Mouse (Mus musculus): ENCODE results near the gene 1700029F12Rik.

1700029F12Rik gene

DNA sequence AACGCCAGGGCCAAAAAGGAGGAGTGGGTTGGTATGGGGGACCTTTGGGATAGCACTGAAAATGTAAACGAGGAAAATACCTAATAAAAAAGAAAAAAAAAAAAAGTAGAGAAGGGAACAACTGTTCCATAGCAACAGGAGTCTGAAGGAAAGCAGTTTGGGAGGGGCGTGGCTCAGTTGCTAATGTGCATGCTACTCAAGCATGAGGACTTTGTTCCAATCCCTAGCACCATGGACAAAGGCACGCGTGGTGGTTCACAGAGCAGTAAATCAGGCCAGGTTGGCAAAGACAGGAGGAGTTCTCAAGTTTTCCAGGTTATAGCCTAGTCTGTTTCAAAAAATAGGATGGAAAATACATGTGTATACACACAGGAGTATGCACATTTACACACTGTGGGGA, 14.0 kb downstream of the 1700029F12Rik start:
- DNase-seq: no peak

DNA sequence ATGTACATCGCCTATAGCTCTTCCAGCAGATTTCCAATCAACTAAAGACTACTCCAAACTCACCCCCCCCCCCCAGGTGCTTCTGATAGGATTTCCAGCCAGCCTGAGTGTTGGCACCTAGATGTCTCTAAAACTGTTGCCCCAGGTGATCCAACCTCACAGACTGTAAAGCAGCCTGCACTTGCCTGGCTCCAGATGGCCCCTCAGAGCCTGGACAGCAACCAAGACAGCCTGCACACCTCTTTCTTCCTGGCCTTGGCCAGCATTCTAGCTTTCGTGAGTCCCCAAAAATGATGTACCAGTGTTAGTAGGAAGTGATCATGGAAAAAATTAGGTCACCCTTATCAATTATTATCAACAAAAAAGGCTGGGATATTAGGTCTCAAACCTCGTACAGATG, 16.5 kb downstream of the 1700029F12Rik start:
- DNase-seq: no peak

DNA sequence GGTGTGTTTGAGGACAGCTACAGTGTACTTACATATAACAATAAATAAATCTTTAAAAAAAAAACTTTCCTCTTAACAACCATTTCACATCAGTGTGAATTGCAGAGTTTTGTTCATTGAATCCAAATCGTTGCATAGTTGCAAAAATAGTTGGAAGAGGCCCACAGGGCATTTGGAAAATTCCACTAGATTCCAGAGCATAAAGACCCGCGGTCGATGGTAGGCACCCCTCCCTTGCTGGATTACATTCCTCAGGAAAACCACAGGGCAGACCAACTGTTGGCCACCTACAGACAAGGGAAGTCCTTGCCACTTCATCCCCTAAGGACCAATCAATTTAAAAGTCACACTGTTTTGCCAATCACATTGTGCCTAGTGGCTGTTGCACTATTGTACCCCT, 19.8 kb downstream of the 1700029F12Rik start:
- DNase-seq: no peak

DNA sequence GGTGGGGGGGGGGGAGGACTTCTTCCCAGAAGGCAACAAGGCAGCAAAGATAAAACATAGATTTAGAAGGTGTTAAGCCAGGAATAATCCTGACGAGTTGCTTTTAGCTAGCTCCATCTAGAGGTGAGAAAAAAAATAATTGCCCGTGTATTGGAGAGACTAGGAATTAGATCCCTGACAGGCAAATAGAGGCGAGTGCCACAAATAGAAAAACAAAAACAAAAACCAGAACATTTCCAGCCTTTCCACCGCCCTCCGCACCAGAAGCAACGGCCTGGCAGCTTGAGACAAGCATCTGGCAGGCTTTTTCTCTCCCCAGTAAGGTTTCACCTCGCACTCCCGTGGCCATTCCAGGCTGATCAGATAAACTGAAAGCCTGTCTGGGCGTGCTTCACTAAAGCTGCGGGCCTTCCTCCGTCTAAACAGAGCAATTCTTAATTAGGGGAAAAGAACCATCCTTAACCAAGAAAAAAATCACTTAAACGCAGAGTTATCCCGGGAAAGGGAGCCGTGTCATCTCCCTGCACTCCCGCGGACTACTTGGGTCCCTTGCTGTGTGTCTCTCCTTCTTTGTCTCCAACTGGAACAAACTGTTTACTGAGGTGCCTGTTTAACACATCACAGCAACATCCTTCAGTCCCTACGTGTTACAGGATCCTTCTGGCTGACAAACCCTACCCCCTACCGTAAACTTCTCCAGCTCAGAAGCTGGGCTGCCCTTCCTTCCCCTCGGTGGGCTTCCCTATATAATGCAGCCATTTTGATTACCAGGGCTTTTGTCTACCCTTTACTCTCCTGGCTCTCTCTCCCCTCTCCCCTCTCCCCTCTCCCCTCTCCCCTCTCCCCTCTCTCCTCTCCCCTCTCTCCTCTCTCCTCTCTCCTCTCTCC, 25.7 kb downstream of the 1700029F12Rik start:
- DNase-seq: no peak

DNA sequence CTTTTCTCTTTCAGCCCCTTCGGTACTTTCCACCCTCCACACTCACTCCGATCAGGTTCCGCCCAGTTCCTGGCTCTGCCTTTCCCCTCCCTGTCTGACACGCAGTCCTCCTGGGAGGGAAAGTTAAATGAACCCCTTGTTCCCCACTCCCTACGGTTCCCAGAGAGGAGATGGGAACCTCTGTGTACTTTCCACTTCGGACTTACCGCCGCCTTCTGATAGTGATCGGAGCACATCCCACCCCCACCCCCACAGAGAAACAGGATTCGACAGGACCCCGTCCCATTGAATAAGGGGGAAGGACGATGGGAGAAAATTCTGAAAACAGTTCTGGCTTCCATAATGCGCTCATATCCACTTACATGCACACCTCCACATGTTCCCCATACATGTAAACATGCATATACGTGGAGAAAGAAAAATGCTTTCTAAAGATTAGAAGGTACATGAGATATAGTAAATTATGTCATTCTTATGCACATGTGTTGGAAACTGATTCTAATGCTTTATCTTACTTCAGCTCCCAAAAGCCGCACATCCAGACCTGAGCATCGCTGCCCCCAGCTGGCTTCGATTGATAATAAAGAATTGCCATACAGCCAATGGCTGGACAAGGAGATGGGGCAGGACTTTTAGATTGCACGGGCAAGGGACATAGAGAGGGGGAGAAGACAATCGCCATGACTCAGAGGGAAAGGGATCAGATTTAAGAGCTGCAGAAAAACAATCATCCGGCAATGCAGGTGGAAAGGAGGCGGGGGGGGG, 26.5 kb downstream of the 1700029F12Rik start:
- no peak for DNase-seq

DNA sequence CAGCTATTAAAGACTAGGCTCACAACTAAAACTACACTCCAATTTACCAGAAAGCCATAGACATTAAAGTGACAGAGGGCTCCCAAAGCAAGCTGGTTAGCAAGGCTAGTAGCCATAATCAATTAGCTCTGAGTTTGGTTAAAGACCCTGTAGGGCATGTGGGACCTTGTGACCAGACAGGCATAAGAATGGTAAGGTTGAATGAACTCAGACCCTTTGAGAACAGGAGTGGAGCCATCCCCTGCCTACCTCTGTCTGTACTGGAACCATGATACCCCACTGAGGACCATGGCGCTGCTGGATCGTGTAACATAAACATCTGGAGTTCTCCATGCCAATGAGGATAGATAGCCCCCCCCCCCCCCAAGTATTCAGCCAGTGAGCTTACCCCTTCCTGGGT, 27.4 kb downstream of the 1700029F12Rik start:
- DNase-seq: no peak

DNA sequence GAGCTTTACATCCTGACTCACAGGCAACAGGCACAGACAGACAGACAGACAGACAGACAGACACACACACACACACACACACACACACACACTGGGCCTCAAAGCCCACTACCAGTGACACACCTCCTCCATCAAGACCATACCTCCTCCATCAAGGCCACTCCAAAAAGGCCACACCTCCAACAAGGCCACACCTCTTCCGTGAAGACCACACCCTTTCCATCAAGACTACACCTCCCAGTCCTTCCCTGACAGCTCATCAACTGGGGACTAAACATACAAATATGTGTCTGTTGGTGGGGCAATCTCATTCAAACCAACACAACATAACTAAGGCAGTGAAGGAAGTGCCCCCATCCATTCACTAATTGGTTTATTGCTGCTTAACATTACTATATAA, 37.1 kb downstream of the 1700029F12Rik start:
- no peak for DNase-seq

DNA sequence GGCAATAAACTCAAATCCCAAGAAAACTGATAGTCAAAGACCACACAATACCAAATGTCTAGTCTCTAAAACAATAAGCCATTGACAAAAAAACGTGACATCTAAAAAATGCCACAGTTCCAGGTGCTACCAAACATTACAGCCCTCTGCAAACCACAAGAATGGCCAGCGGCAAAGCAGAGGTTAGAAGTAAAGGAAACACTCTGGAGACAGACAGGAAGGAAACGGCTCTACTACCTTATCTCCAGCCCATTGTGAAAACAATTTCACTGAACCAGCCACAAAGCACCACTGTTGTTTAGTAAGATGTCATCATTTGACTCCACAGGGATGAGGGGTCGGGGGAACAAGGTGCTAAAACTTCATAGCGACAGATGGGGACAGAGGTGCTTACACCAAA, 38.9 kb downstream of the 1700029F12Rik start:
- DNase-seq: no peak

DNA sequence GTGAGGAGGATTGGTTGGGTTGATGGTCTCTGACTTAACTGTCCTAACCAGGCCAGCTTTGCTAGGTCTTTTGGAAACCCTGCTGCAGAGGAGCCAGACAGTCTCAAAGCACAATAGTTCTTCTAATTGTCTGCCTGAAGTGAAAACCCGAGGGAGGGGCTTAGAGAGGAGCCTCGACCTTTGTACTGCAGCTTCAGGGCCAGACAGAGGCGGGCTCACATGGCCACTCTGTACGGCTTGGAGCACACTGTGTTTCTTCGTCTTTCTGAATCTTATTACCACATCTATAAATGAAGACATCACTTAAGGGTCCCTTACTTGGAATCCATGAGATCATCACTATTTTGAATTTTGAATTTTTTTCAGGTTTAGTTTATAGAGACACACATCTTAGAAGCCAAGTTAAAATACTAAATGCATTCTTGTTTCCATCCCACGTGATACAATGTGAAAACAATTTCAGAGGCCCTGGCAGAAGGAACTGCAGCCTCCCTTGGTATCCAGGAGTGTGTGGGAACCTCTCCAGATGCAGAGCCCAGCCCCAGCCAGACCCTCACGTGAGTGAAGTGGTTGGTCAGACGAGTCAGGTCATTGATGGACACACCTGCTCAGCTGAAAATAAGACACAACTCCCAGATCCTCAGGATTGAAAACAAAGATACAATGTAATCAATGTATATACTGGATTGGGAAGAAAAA, 40.7 kb downstream of the 1700029F12Rik start:
- DNase-seq: no peak

DNA sequence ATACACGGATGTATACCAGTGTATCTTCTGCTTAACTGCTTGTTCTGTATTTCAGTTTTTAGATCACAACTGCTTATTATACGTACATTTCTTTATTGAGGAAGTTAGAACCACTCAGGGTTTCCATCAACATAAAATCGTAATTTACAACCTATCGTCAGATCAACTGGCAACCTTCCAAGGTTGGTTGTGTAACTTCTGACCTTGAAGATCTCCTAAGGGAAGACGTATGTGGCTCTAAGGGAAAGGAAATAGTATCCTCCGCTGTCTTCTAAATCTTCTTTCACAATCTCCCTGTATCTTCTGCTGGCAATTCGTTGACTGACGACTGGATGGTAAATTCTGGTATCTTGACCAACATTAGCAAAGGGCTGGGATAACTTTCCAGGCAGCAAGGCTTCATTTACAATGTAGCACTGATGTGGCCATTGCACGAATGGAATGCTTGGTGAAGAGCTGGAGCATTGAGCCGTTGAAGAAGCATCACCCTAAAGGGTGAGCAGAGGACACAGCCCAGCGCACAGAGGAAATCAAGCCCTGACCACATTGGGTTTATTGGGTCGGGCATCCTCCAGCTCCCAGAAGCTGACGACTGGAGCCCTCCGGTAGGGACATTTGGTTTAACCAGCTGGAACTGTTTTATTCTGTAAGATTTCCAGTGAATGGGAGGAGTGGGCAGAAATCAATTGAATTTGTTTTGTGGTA, 43.4 kb downstream of the 1700029F12Rik start:
- DNase-seq: no peak

DNA sequence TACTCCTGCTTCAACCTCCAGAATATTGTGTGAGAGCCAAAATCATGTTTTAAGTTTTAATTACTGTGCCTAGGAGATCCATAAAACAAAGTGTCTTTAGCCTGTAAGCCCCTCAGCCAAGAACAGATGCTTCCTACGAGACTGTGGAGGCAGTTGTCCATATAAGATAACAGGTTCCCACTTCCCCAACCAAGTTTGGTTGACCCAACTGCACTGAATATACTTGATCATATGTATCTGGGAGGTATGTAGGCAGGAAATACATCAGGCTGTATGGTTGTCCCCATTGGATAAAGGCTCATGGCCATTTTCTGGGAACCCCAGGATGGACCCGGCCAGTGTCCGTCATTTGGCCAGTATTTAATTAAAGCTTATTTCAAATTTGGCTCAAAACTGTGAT, 44.1 kb downstream of the 1700029F12Rik start:
- no peak for DNase-seq

DNA sequence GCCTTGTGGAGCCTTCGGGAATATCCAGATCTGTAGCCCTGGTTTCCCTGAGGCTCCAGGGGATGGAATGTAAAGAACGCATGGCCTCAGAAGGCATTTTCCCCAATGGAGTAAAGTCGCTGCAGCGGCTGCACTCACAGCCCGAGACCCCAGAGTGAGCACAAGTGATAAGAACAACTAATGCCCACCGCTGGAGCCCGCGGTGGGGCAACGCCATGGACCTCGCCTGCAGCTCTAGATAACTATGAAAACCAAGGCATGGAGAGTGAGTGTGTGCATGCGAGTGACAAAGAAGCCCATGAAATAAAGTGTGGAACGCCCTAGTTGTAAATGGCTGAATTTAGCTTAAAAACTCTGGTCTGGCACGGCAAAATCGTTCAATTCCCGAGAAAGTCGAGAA, 45.0 kb downstream of the 1700029F12Rik start:
- no peak for DNase-seq

DNA sequence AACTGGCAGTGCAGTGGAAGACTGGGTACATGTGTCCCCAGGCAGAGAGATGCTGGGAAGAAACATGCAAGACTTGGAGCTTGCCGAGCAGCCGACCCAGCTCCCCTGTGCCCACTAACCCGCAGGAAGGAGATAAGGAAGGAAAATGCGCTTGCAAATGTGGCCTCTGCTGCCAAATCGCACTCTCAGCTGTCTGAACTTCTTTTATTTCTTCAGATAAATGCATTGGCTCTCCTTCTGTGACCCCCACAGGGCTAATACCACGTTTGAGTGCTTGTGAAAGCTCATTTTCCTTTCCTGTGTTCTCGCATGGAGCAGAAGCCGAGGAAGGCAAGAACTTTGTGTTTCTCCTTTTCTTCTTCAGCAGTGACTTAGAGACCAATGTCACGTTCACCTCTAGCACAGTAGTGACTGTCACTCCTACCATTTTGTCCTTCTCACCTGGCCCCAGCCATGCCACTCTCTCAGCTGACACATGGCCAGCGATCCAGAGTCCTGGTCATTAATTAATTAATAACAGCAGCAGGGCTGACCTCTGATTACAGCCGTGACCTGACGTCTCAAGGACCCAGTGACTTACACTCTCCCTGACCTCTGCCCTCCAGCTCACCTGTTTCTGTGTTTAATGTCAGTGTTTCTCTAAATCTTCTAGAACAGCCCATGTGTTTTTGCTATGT, 48.4 kb downstream of the 1700029F12Rik start:
- no peak for DNase-seq

DNA sequence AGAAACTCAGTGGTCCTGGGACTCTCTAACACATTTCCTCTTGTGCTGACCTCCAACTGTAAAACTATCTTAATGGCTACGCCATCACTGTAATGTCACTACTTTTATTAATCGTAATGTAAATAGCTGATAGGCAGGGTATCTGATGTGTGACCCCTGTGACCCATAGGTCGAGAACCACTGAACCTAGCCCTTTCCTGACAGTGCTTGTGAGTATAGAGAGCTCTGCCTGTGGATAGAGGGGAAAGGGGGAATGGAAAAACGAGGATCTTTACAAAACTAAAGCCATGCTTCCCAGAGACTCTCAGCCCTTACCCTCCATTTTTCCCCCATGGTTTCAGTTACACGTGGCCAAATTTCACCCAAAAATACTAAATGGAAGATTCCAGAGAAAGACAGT, 49.5 kb downstream of the 1700029F12Rik start:
- no peak for DNase-seq

DNA sequence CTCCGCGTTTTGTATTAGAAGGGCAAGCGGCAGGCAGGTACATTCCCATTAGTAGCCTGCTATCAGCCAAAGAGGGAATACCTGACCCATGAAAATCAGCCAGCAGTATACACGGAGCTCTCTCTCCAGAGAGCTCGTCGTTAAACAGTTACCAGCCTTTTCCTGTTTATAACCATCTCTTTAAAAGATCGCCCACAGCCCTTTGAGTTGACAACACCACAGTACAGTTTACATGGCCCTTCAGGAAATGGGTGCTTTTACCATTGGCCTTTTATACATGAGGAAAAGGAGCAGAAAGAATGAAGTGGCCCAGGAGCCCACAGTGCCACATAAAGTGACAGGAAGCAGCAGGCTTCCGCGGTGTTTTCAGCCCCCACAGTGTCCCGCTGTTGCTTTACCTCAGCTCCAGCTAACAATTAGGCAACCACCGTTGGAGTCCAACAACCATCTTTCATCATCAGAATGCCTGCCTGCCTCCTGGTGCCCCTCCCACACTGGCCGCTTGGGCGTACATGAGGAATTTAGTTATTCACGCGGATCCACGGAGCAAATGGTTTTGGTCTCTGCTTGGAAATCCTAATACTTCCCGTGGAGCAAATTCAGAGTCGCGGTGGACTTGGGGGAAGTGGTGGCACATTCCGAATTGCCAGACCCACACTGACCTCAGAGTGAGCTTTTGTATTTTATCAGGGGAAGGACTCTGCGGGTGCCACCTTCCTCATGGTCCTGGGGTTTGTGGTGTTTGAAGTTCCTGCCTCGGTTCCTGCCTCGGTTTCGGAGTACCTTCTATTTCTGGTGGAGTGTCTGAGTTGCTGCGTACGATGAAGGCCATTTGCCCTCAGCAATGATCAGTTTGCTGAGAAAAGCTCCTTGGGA, 50.7 kb downstream of the 1700029F12Rik start:
- DNase-seq: no peak

DNA sequence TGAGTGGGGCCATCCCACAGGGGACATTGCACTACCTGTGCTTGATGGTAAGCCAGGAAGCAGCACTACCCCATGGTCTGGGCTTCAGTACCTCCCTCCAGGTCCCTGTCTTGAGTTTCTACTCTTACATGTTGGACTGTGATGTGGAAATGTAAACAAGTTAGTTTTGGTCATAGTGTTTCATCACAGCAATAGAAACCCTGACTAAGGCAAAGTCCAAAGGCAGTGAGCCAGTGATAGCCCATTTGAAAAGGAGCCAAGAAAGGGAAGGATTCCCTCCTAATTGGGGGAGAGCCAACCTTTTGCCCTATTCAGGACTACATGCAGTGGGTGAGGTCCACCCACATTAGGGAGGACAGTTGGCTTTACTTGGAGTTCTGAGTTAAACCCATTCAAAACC, 53.6 kb downstream of the 1700029F12Rik start:
- DNase-seq: no peak

DNA sequence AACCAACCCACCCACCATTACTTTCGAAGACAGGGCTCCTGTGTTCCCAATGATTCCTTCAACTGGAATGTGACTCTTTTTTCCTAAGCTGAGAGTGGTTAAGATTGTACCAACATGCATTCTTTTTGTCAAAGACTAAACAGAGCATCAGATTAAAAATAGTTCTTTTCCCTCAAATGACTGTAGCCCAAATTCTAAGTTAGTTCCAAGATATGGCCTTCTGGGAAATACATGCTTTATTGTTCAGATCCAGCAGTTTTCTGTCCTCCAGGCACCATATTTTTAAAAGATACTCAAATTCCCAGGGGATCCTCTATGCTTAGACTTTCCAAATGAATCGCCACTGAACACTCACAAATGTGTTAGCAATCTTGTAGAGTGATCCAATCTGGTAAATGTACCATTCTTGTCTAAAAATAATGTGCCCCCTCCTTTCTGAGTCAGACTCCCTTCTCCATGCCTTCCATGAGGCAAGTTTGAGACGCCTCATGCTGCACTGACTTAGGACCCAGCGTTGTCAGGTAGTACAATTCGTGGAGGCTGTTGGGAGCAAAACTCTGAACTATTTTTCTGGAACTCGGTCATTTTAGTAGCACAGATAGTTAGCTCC, 57.1 kb downstream of the 1700029F12Rik start:
- no peak for DNase-seq

DNA sequence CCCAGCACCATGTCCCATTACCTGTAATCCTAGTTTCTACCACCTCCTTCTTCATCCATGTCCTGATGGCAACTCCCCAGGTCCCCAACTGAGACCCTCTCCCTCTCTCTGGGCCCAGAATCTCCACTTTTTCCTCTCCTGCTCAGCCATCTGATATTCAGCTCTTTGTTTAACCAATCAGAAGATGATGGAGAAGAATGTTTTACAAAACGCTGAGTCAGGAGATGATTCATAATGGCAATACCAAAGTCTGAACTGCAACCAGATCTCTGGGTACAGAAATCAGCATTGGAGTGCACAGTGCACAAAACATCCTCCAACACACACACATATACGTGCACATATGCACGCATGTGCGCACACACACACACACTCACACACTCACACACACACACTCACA, 60.8 kb downstream of the 1700029F12Rik start:
- DNase-seq: no peak

Data from lung, postnatal 14 days (tissue).